Comparison of ENCODE assay signal across 20 mouse cellular contexts in genomic region chr11:52533379-52533778, GRCm38 (mm10).
DNase-seq lines count a peak whose midpoint lies in the region; ATAC-seq lines count a peak whose summit lies in the region.
"Had no signal": no experiment of that assay in that cellular context is flagged by ENCODE, and none has a peak within 500 bp of the region (broad histone marks: within the 10 kb centered on the region; RNA-seq: fewer than 3 reads in every experiment).

No protein-coding gene starts in this region.

- ATAC-seq in forebrain, embryonic 14.5 days, result no peak
- no peak for ATAC-seq in forebrain, embryonic 16.5 days
- ATAC-seq: activated CD4-positive, CD25-positive, alpha-beta regulatory T cell, adult 4 months; hindbrain, embryonic 16.5 days; Patski had no signal

- no peak overlapping the region for H3K4me3 ChIP-seq in forebrain, embryonic 14.5 days (ENCODE audit: low read depth, low read length)
- H3K4me3 ChIP-seq in forebrain, embryonic 16.5 days (replicated peaks; ENCODE audit: low read length), result no peak overlapping the region
- H3K4me3 ChIP-seq: liver, embryonic 15.5 days; midbrain, embryonic 12.5 days; neural tube, embryonic 13.5 days had no signal

- 59% methylated on average over 5 of the region's 5 CpGs for WGBS in forebrain, embryonic 14.5 days
- 46% methylated on average over 5 of the region's 5 CpGs for WGBS in forebrain, embryonic 16.5 days

- H3K27me3 ChIP-seq in forebrain, embryonic 14.5 days (replicated peaks; ENCODE audit: control insufficient read depth, insufficient read depth, low read length), result no peaks in the 10 kb centered on the region; the same call in 1 of the 2 replicates
- no peaks in the 10 kb centered on the region for H3K27me3 ChIP-seq in forebrain, embryonic 16.5 days (replicated peaks; ENCODE audit: control insufficient read depth, insufficient read depth, low read length)
- H3K27me3 ChIP-seq: liver, embryonic 15.5 days had no signal

- no peaks in the 10 kb centered on the region for H3K9me3 ChIP-seq in forebrain, embryonic 14.5 days (replicated peaks; ENCODE audit: control insufficient read depth, low read length)
- H3K9me3 ChIP-seq in forebrain, embryonic 16.5 days (ENCODE audit: control insufficient read depth, low read length), result no peaks in the 10 kb centered on the region
- H3K9me3 ChIP-seq: liver, embryonic 15.5 days; midbrain, embryonic 12.5 days; neural tube, embryonic 13.5 days had no signal

- no peak overlapping the region for H3K9ac ChIP-seq in forebrain, embryonic 14.5 days (ENCODE audit: low read length)
- no peak overlapping the region for H3K9ac ChIP-seq in forebrain, embryonic 16.5 days (replicated peaks; ENCODE audit: low read depth, low read length)
- H3K9ac ChIP-seq: liver, embryonic 15.5 days; midbrain, embryonic 12.5 days; neural tube, embryonic 13.5 days had no signal

- H3K36me3 ChIP-seq in forebrain, embryonic 14.5 days (ENCODE audit: control insufficient read depth, insufficient read depth, low read length), result no peaks in the 10 kb centered on the region
- no peaks in the 10 kb centered on the region for H3K36me3 ChIP-seq in forebrain, embryonic 16.5 days (ENCODE audit: control insufficient read depth, insufficient read depth)
- H3K36me3 ChIP-seq: liver, embryonic 15.5 days; midbrain, embryonic 12.5 days; neural tube, embryonic 13.5 days had no signal

- no peaks in the 10 kb centered on the region for H3K4me1 ChIP-seq in forebrain, embryonic 14.5 days (ENCODE audit: control insufficient read depth, insufficient read depth, low read length)
- H3K4me1 ChIP-seq in forebrain, embryonic 16.5 days (replicated peaks; ENCODE audit: control insufficient read depth, insufficient read depth, low read length), result no peaks in the 10 kb centered on the region
- H3K4me1 ChIP-seq: liver, embryonic 15.5 days had no signal

- no peak overlapping the region for H3K27ac ChIP-seq in forebrain, embryonic 14.5 days (ENCODE audit: low read depth, low read length)
- no peak overlapping the region for H3K27ac ChIP-seq in forebrain, embryonic 16.5 days (ENCODE audit: low read length)
- H3K27ac ChIP-seq: liver, embryonic 15.5 days; macrophage; midbrain, embryonic 12.5 days; neural tube, embryonic 13.5 days had no signal

- no peak overlapping the region for H3K4me2 ChIP-seq in forebrain, embryonic 14.5 days (ENCODE audit: low read length)
- no peak overlapping the region for H3K4me2 ChIP-seq in forebrain, embryonic 16.5 days (ENCODE audit: low read length)
- H3K4me2 ChIP-seq: liver, embryonic 15.5 days; midbrain, embryonic 12.5 days; neural tube, embryonic 13.5 days had no signal

- DNase-seq in forebrain, embryonic 14.5 days (ENCODE audit: low spot score), result peak; percentile 15
- DNase-seq in kidney, postnatal 10 days, result peak; percentile 18
- no peak for DNase-seq in kidney, adult 9 months
- peak; percentile 2 for DNase-seq in CD4-positive helper T cell, adult 2 months (ENCODE audit: low read depth, low spot score)
- peak; percentile 38 for DNase-seq in adrenal gland, postnatal 25 days
- no peak for DNase-seq in thymus, postnatal 36 days
- DNase-seq: B cell, adult 2 months; cerebellum, adult 9-11 months; kidney, adult 18-20 months; kidney, postnatal 4 days; right cerebral cortex, postnatal 4 days; thymus, postnatal 25 days had no signal

Comparison
In these comparisons a context has a peak if more than half of its experiments do, and no peak if none do; other contexts are left out.
1. DNase-seq: peak in forebrain, embryonic 14.5 days (single experiment), kidney, postnatal 10 days (single experiment), CD4-positive helper T cell, adult 2 months (single experiment) and adrenal gland, postnatal 25 days (single experiment); none in kidney, adult 9 months (single experiment) and thymus, postnatal 36 days (0 of 2).